26 mouse cellular contexts compared by ENCODE assay signal in genomic region chr8:46793248-46793647, GRCm38 (mm10). TPM values are rescaled to one million over a fixed set of nuclear protein-coding genes. Genes with fewer than 3 reads are reported as not detected.
DNase-seq lines count a peak whose midpoint lies in the region; ATAC-seq and TF ChIP-seq lines count a peak whose summit lies in the region.
"Had no signal": no experiment of that assay in that cellular context is flagged by ENCODE, and none has a peak within 500 bp of the region (broad histone marks: within the 10 kb centered on the region; RNA-seq: fewer than 3 reads in every experiment).

No protein-coding gene starts in this region.

- no peaks in the 10 kb centered on the region for H3K9me3 ChIP-seq in liver, embryonic 15.5 days (replicated peaks)
- H3K9me3 ChIP-seq in intestine, postnatal 0 days (ENCODE audit: control insufficient read depth): no peaks in the 10 kb centered on the region
- H3K9me3 ChIP-seq in stomach, embryonic 16.5 days (replicated peaks; ENCODE audit: control insufficient read depth, low read length): no peaks in the 10 kb centered on the region
- H3K9me3 ChIP-seq: forebrain, embryonic 12.5 days; heart, embryonic 10.5 days; heart, embryonic 15.5 days; lung, embryonic 15.5 days; midbrain, embryonic 10.5 days; neural tube, embryonic 13.5 days; stomach, embryonic 15.5 days had no signal

- no peak for ATAC-seq in liver, embryonic 15.5 days (ENCODE audit: insufficient read depth)
- no peak for ATAC-seq in intestine, postnatal 0 days
- no peak for ATAC-seq in stomach, embryonic 16.5 days (ENCODE audit: insufficient read depth, low FRiP score)
- ATAC-seq in granulocyte monocyte progenitor cell, adult 5-6 weeks (replicated peaks; ENCODE audit: poor library complexity, severe bottlenecking): no peak
- ATAC-seq: forebrain, postnatal 0 days; hindbrain, embryonic 16.5 days had no signal

- TF ChIP-seq CTCF in bone marrow, adult 2 months (IDR thresholded peaks at IDR 0.05; ENCODE audit: control insufficient read depth, insufficient read depth, low read length): no peak
- no peak for TF ChIP-seq CTCF in intestine, postnatal 0 days (IDR thresholded peaks at IDR 0.05; ENCODE audit: low read depth)
- no peak for TF ChIP-seq CTCF in lung, adult 2 months (IDR thresholded peaks at IDR 0.05; ENCODE audit: insufficient read depth, low read length)

- no peak overlapping the region for H3K9ac ChIP-seq in liver, embryonic 15.5 days
- H3K9ac ChIP-seq in intestine, postnatal 0 days (ENCODE audit: low read depth, low read length): no peak overlapping the region
- no peak overlapping the region for H3K9ac ChIP-seq in stomach, embryonic 16.5 days (ENCODE audit: low read length)
- H3K9ac ChIP-seq: forebrain, embryonic 12.5 days; forebrain, postnatal 0 days; heart, embryonic 15.5 days; lung, embryonic 15.5 days; neural tube, embryonic 13.5 days; stomach, embryonic 15.5 days had no signal

- no peak for TF ChIP-seq POLR2A in bone marrow, adult 2 months (IDR thresholded peaks at IDR 0.05; ENCODE audit: borderline replicate concordance, control insufficient read depth, low read depth, low read length)
- no peak for TF ChIP-seq POLR2A in lung, adult 2 months (IDR thresholded peaks at IDR 0.05; ENCODE audit: borderline replicate concordance, extremely low read depth, low read depth, low read length)

- DNase-seq in liver: no peak
- no peak for DNase-seq in lung, adult 2 months
- DNase-seq: adrenal gland, postnatal 14 days; cerebellum, adult 2 months; cerebellum, postnatal 14 days; forebrain, postnatal 0 days; gastrocnemius, postnatal 14 days; heart, adult 11 months; kidney, adult 11 months; kidney, postnatal 14 days; thymus, adult 18-20 months; thymus, postnatal 25 days had no signal

- peaks cover 23% of the 10 kb centered on the region for H3K36me3 ChIP-seq in liver, embryonic 15.5 days (replicated peaks)
- peaks cover 19% of the 10 kb centered on the region for H3K36me3 ChIP-seq in intestine, postnatal 0 days (ENCODE audit: control insufficient read depth, insufficient read depth)
- 0 out of 2 replicates have a peak, but pooled peaks cover 3% of the 10 kb centered on the region for H3K36me3 ChIP-seq in stomach, embryonic 16.5 days (ENCODE audit: control insufficient read depth, insufficient read depth, low read length)

- H3K27ac ChIP-seq in liver, embryonic 15.5 days (replicated peaks): peak overlapping the region; percentile 39; the same call in 1 of the 2 replicates
- H3K27ac ChIP-seq in bone marrow, adult 2 months (ENCODE audit: control insufficient read depth, insufficient read depth, low read depth, low read length, poor library complexity): peak overlapping the region; percentile 30; the same call in 1 of the 2 replicates
- H3K27ac ChIP-seq in intestine, postnatal 0 days (ENCODE audit: low read depth, low read length): peak overlapping the region; percentile 60
- peak overlapping the region; percentile 29 for H3K27ac ChIP-seq in stomach, embryonic 16.5 days (ENCODE audit: low read length)
- H3K27ac ChIP-seq: forebrain, embryonic 12.5 days; heart, embryonic 10.5 days; heart, embryonic 15.5 days; lung, embryonic 15.5 days; midbrain, embryonic 10.5 days; neural tube, embryonic 13.5 days; stomach, embryonic 15.5 days had no signal

- H3K4me2 ChIP-seq in liver, embryonic 15.5 days: no peak overlapping the region
- H3K4me2 ChIP-seq in intestine, postnatal 0 days (replicated peaks; ENCODE audit: low read depth): no peak overlapping the region
- no peak overlapping the region for H3K4me2 ChIP-seq in stomach, embryonic 16.5 days (ENCODE audit: low read depth, low read length)
- H3K4me2 ChIP-seq: forebrain, embryonic 12.5 days; heart, embryonic 15.5 days; lung, embryonic 15.5 days; neural tube, embryonic 13.5 days; stomach, embryonic 15.5 days had no signal

- H3K4me3 ChIP-seq in liver, embryonic 15.5 days (replicated peaks): no peak overlapping the region
- no peak overlapping the region for H3K4me3 ChIP-seq in bone marrow, adult 2 months (replicated peaks; ENCODE audit: control insufficient read depth, low read depth, low read length)
- H3K4me3 ChIP-seq in intestine, postnatal 0 days (ENCODE audit: low read depth, low read length): no peak overlapping the region
- no peak overlapping the region for H3K4me3 ChIP-seq in stomach, embryonic 16.5 days (replicated peaks; ENCODE audit: low read length)
- no peak overlapping the region for H3K4me3 ChIP-seq in lung, adult 2 months (replicated peaks; ENCODE audit: extremely low read depth, low read depth, low read length)
- H3K4me3 ChIP-seq: erythroblast, embryonic 14.5 days; forebrain, embryonic 12.5 days; heart, embryonic 10.5 days; heart, embryonic 15.5 days; lung, embryonic 15.5 days; midbrain, embryonic 10.5 days; neural tube, embryonic 13.5 days; stomach, embryonic 15.5 days had no signal

- no peaks in the 10 kb centered on the region for H3K27me3 ChIP-seq in liver, embryonic 15.5 days
- H3K27me3 ChIP-seq in intestine, postnatal 0 days (replicated peaks; ENCODE audit: control insufficient read depth, insufficient read depth, low read length): no peaks in the 10 kb centered on the region
- H3K27me3 ChIP-seq in stomach, embryonic 16.5 days (ENCODE audit: control insufficient read depth, insufficient read depth, low read length): no peaks in the 10 kb centered on the region
- H3K27me3 ChIP-seq: forebrain, embryonic 12.5 days; heart, embryonic 15.5 days; lung, embryonic 15.5 days; neural tube, embryonic 13.5 days; stomach, embryonic 15.5 days had no signal

- peaks cover 55% of the 10 kb centered on the region for H3K4me1 ChIP-seq in liver, embryonic 15.5 days (replicated peaks)
- H3K4me1 ChIP-seq in bone marrow, adult 2 months (ENCODE audit: control insufficient read depth, insufficient read depth, low read length): peaks cover 16% of the 10 kb centered on the region
- H3K4me1 ChIP-seq in intestine, postnatal 0 days (replicated peaks; ENCODE audit: control insufficient read depth, insufficient read depth, low read length): 0 out of 2 replicates have a peak, but pooled peaks cover 4% of the 10 kb centered on the region
- peaks cover 6% of the 10 kb centered on the region; the same call in 1 of the 2 replicates for H3K4me1 ChIP-seq in stomach, embryonic 16.5 days (ENCODE audit: control insufficient read depth, insufficient read depth, low read length)
- peaks cover 31% of the 10 kb centered on the region for H3K4me1 ChIP-seq in lung, adult 2 months (ENCODE audit: control insufficient read depth, insufficient read depth, low read length)
- H3K4me1 ChIP-seq: forebrain, embryonic 12.5 days; midbrain, embryonic 10.5 days; neural tube, embryonic 13.5 days; stomach, embryonic 15.5 days had no signal

- WGBS in liver, embryonic 15.5 days (ENCODE audit: insufficient replicate concordance): 64% methylated on average over 14 of the region's 14 CpGs
- 56% methylated on average over 14 of the region's 14 CpGs for WGBS in bone marrow, adult 2 months
- WGBS in intestine, postnatal 0 days: 93% methylated on average over 14 of the region's 14 CpGs
- WGBS in stomach, embryonic 16.5 days: 94% methylated on average over 14 of the region's 14 CpGs
- 94% methylated on average over 14 of the region's 14 CpGs for WGBS in lung, adult 2 months

RNA-seq across cellular contexts. Expression of gene Irf2, which starts 53.7 kb away (rescaled TPM):
- polyA plus RNA-seq in liver, embryonic 15.5 days (2015; fragmentation: Nextera tagmentation; extraction: Ambion mirVana): 10.1 and 11.6 TPM in 2 replicates
- 55.3 and 63.2 TPM in 2 replicates for polyA plus RNA-seq in bone marrow, adult 2 months (2011; ENCODE audit: insufficient read depth, insufficient read length, low replicate concordance, missing spikeins)
- polyA plus RNA-seq in intestine, postnatal 0 days (2015; fragmentation: Nextera tagmentation; extraction: Ambion mirVana): 43.3 and 46.2 TPM in 2 replicates
- polyA plus RNA-seq in stomach, embryonic 16.5 days (2015; fragmentation: Nextera tagmentation; extraction: Ambion mirVana): 18.1 and 27.5 TPM in 2 replicates
- total RNA-seq in granulocyte monocyte progenitor cell, adult 5-6 weeks (2014; fragmentation: Nextera tagmentation): 48.8 and 67.9 TPM in 2 replicates
- 12.6 and 20.4 TPM in 2 replicates for total RNA-seq in granulocyte monocyte progenitor cell, adult 5-6 weeks (2017)
- 20.5 and 24.6 TPM in 2 replicates for polyA plus RNA-seq in lung, adult 2 months (2012; rRNA removed)
